Mouse (Mus musculus): ENCODE data around the gene Nup93. TPM values are rescaled to one million over a fixed set of nuclear protein-coding genes. Genes with fewer than 3 reads are reported as not detected.

Gene Nup93
- polyA plus RNA-seq, 1 experiment: 32.8 TPM

DNA sequence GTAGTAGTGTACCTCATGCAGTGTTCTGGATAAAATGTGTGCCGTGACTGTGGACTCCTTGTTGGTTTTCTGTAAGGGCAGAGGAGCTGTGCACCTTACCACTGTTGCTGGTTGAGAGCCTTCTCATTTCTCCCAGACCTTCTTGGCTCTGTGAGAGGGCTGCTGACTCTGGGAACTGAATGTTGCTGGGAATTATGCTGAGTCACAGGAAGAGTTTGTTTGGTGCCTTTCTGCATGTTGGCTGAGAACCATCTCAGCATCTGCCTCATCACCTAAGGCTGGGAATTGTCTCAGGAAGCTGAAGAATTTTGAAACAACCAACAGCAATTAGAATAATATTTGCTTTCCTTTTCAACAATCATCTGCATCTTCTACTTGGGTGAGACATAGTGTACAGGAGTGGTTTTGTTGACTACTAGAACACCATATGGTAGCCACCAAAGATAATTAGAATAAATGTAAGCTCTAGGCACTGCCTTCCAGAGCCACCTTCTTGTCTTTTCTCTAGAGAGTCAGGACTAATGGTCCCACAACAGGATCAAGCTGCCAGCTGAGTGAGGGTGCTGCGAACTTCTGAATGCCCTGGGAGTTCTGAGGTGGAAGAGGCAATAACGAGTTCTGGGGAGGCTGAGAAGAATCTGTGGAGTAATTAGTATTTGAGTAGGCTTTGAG is 48.4 kb downstream of the Nup93 start:
- peak in 1 of 2 experiments; percentile 69 for DNase-seq (ENCODE audit: extremely low spot score in 1 of 2, low spot score in 1 of 2)

DNA sequence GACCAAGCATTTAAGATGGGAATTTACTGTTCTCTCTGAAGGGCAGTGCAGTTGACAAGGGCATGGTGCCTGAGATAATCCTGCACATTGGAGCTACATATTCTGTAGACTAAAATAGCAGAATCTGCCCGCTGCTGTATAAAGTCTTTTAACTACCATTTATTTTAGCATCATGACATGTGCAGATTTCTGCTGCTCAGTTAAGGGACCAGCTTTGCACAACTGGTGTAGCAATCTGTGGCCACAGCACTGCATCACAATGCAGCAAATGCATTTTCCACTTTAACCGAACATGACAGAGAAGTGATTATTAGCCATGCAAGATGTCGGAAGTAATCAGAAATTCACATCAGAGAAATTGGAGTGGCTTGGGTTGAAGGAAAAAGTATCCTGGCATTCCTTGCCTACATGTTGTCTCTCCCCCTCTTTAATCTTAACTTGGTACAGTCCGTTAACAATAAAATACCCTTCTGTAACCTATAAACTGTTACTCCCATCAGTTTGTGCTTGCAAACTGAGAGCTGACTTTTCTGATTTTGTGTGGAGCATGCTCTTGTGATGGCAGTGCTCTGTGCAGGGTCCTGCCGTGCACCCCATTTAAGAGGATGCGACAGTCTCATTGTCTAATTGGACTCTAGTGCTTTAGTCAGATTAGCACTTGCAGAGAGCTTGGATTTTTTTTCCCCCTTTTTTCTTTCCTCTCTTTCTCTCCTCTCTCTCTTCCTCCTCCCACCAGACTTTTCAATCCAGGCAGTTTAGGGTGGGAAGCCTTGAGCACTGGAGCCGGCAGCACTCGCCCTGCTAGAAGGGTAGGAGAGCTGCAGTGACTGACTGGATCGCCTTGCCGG is 52.2 kb downstream of the Nup93 start:
- DNase-seq (ENCODE audit: extremely low spot score in 1 of 2, low spot score in 1 of 2): peak in 1 of 2 experiments; percentile 69

DNA sequence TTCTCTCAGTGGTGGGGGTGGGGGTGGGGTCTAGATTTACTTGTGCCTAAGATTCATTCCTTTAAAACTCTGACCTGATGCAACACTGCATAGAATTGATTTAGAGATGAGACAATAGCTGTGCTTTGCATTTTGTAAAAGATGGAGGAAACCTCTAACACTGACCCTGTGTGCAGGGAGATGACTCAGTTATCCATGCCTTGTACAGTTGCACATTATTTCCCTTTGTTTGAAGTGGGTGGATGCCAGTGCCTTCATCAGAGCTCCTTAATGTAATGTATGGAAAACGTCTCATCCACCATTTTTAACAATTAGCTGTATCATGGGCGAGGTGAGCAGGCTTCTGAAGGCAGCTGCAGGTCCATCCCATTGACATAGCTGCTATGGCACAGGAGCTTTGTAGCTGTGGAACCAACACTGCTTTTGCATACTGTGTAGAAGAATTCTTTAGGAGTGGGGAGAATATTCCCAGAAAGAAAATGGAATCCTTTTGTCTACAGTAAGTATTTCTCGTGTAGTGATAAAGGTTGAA is 54.1 kb downstream of the Nup93 start:
- DNase-seq (ENCODE audit: extremely low spot score in 1 of 2, low spot score in 1 of 2): no peak

DNA sequence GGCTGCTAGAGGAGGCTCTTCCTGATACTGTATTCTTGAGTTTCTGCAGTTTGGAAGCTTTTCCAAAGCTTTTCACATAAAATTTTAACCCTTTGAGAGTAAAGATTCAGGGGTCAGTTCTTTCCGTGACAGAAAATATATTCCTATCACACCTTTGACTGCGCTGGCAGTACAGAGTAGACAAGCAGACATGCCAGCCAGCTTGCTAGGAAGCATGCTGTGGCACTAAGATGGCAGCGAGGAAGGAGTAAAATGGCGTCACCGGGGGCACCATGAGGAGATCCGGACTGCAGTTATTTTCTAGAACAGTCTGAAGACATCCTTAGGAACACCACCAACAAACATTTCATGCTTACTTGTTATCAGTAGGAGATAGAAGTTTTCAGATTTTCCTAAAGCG is 55.9 kb downstream of the Nup93 start:
- no peak for DNase-seq (ENCODE audit: extremely low spot score in 1 of 2, low spot score in 1 of 2)

GRCm38 (mm10) chr8:94271102-94271501 is 56.7 kb downstream of the Nup93 start:
- DNase-seq (ENCODE audit: extremely low spot score in 1 of 2, low spot score in 1 of 2): no peak

DNA sequence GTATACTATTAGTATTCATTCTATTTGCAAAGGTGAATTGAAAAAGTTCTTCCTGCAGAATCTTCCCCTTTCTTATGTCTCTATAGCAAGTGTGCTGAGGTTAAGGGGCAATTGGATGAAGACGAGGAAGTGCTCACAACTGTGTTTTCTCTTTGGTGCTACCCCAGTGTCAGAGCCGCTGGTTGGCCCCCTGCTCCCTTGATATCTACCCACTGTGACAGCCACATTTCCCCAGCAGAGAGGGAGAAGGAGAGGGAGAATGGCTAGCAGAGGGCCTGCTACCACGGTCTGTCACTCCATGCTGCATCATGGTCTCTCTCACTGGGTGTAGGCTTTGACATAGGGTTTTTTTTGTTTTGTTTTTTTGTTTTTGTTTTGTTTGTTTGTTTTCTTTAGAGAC is 58.2 kb downstream of the Nup93 start:
- DNase-seq (ENCODE audit: extremely low spot score in 1 of 2, low spot score in 1 of 2): no peak

DNA sequence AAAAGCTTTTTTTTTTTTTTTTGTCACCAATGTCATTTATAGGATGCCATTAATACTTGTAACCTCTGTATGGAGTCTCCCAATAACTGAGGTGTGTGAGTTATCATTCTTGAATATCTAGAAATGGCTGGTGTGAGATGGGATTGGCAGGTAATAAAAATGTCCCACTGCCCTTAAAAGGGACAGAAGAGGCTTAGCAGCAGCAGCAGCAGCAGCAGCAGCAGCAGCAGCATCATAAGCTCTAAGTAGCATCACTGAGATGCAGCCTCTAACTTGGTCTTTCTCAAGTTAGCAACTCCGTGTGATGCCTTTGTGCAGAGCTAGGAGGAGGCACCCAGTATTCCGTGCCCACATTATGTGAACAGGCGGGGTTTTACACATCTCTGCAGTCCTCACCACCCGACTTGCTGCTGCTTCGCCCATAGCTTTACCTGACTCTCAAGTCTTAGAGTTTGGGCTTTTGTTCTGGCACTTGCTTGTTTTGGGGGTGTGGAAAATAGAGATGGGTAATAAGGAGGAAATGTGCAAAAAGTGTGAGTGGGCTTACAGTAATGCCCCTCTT is 59.0 kb downstream of the Nup93 start:
- DNase-seq (ENCODE audit: extremely low spot score in 1 of 2, low spot score in 1 of 2): no peak

- peak in 1 of 2 experiments; percentile 68 for DNase-seq (ENCODE audit: extremely low spot score in 1 of 2, low spot score in 1 of 2)
These were observed 59.7 kb downstream of the Nup93 start for GRCm38 (mm10) chr8:94274030-94274429.

DNA sequence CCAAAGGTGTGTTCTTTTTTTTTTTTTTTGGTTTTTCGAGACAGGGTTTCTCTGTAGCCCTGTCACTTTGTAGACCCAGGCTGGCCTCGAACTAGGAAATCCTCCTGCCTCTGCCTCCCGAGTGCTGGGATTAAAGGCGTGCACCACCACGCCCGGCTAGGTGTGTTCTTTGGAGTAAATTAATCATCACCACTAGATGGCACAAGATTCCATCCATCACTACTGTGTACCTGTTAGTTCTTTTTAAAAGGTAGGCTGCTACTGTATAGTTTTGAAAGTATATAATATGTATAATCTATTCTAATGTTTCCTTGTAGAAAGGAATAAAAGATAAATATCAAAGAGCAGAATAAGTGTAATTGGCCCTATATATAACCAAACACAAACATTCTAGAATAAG is 63.9 kb downstream of the Nup93 start:
- DNase-seq (ENCODE audit: extremely low spot score in 1 of 2, low spot score in 1 of 2): no peak

GRCm38 (mm10) chr8:94280001-94280613 is 65.7 kb downstream of the Nup93 start:
- no peak for DNase-seq (ENCODE audit: extremely low spot score in 1 of 2, low spot score in 1 of 2)

GRCm38 (mm10) chr8:94282453-94282985 is 68.2 kb downstream of the Nup93 start:
- DNase-seq (ENCODE audit: extremely low spot score in 1 of 2, low spot score in 1 of 2): no peak

DNA sequence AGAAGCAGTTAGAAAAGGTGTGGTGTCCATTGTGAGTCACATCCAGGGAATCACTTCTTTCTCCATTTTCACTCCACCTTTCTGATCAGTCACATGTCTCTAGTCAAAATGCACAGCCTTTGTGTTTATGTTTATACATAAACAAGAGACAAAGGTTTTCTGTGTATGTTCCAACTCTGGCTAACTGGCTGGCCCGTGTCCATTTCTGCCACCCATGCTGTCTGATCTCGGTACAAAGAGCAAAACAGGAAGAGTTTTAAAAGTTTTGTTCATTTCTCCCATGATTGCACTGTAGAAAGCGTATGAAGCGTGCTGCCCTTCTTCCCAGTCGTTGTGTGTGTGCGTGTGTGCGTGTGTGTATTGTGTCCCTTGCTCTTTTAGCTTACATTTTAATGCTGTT is 69.8 kb downstream of the Nup93 start:
- no peak for DNase-seq (ENCODE audit: extremely low spot score in 1 of 2, low spot score in 1 of 2)

DNA sequence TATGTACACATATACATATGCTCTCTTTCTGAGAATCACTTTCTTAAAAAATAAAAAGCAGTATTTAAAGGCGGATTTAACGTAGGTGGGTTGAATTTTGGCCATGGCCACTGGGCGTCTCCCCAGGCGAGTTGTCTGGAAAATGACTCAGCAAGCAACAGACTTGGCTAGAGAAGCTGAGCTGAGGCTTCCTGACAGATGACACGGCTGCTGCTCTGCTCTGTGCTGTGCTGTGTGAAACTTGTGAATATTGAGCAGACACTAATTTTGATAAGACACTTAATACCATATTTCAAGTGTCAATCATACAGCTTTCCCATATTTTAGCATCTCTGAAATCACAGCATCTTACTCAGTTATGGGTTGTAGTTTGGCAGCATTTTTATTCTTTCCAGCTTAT is 76.2 kb downstream of the Nup93 start:
- peak in 1 of 2 experiments; percentile 63 for DNase-seq (ENCODE audit: extremely low spot score in 1 of 2, low spot score in 1 of 2)

DNA sequence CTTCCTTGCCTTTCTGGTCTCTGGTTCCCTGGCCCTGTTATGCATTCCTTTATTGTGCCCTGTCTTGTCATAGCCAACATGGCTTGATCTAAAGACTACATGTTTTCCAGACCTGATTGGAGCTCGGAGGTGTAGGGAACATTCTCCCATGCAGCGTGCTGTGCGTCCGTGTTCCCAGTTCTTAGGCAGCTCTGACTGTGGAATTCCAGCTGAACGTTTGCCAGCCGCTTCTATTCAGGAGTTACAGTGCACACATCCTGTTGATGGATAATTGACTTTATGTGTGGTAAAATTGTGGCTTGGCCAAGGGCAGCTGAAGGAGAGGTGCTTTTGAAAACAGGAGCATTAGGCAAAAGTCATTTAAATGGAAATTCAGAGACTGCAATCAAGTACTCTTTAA is 77.7 kb downstream of the Nup93 start:
- no peak for DNase-seq (ENCODE audit: extremely low spot score in 1 of 2, low spot score in 1 of 2)

- no peak for DNase-seq (ENCODE audit: extremely low spot score in 1 of 2, low spot score in 1 of 2)
These were observed 78.3 kb downstream of the Nup93 start for GRCm38 (mm10) chr8:94292626-94293025.

GRCm38 (mm10) chr8:94295687-94296086 is 81.3 kb downstream of the Nup93 start:
- DNase-seq (ENCODE audit: extremely low spot score in 1 of 2, low spot score in 1 of 2): peak in 1 of 2 experiments; percentile 62

DNA sequence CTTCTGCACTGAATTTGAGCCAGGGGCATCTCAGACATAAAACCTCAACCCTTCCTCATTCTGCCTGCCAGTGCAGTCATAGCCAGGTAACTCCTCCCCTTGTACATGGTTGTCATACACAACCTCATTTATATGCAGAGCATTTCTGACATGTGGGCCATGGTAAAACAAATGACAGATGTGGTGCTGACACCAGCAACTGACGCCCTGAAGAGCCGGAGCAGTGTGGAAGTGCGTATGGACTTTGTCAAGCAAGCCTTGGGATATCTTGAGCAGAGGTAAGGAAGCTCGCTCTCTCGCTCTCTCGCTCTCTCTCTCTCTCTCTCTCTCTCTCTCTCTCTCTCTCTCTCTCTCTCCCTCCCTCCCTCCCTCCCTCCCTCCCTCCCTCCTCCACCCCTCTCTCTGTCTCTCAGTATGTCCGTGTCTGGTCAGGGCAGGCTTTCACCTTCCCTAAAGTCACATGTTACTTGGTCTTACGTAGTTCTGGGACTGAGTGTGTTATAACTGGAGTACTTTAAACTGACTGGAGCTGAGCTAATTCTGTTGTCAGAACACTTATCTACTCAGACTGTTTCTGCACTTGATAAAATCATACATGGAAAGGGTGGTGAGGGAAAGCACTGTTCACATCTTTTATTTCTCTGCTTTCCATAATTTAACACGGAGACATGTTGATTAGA is 82.1 kb downstream of the Nup93 start:
- DNase-seq (ENCODE audit: extremely low spot score in 1 of 2, low spot score in 1 of 2): no peak

- DNase-seq (ENCODE audit: extremely low spot score in 1 of 2, low spot score in 1 of 2): no peak
These were observed 82.7 kb downstream of the Nup93 start for GRCm38 (mm10) chr8:94297101-94297500.

- no peak for DNase-seq (ENCODE audit: extremely low spot score in 1 of 2, low spot score in 1 of 2)
These were observed 86.4 kb downstream of the Nup93 start for GRCm38 (mm10) chr8:94300809-94301208.

- no peak for DNase-seq (ENCODE audit: extremely low spot score in 1 of 2, low spot score in 1 of 2)
These were observed 90.0 kb downstream of the Nup93 start for GRCm38 (mm10) chr8:94304412-94304811.

All from frontal cortex, adult 2 months (tissue).